Mouse (Mus musculus): ENCODE results near the gene Carm1. TPM values are rescaled to one million over a fixed set of nuclear protein-coding genes. Genes with fewer than 3 reads are reported as not detected.

The Carm1 gene
- 48.1 TPM for polyA plus RNA-seq (2012; fragmentation: generic; extraction: Trizol)

DNA sequence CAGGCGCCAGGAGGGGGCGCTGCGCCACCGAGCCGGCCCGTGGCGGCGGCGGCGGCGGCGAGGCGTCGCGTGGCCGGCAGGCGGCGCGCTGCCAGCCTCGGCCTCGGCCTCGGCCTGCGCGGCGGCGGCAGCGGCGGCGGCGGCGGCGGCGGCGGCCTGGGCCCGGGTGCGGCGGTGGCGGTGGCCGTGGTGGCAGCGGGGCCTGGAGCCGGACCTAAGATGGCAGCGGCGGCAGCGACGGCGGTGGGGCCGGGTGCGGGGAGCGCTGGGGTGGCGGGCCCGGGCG is at the start of gene Carm1:
Gene Carm1, plus strand, starts transcription at position 106 of the 286 bp plus-strand sequence.
- Histone ChIP-seq H3K4me2 (ENCODE audit: low read depth) (peak within 1 kb of the TSS; percentile 90), H3K36me3 (ENCODE audit: control insufficient read depth, insufficient read depth) (no peaks in the 10 kb centered on the region), H3ac (ENCODE audit: control insufficient read depth, insufficient read length) (peak within 1 kb of the TSS; percentile 80), H3K27me3 (ENCODE audit: control insufficient read depth, insufficient read depth, insufficient read length) (no peaks in the 10 kb centered on the region), H3K79me2 (ENCODE audit: control insufficient read depth, insufficient read depth) (peaks cover 42% of the 10 kb centered on the region), H3K4me3 (peak within 1 kb of the TSS; percentile 81)
- TF ChIP-seq MYOD1 (IDR thresholded peaks at IDR 0.05; ENCODE audit: control insufficient read depth in 1 of 3, insufficient read length in 2 of 3, low read depth in 2 of 3) (no peak), POLR2AphosphoS2 (IDR thresholded peaks at IDR 0.05; ENCODE audit: insufficient read length, low read depth) (no peak), REST (IDR thresholded peaks at IDR 0.05; ENCODE audit: insufficient read depth, insufficient read length) (no peak), CEBPB (IDR thresholded peaks at IDR 0.05; ENCODE audit: insufficient read depth, poor library complexity, severe bottlenecking) (no peak), USF1 (IDR thresholded peaks at IDR 0.05; ENCODE audit: low read depth) (no peak), E2F4 (IDR thresholded peaks at IDR 0.05; ENCODE audit: insufficient read depth) (no peak), MAX (IDR thresholded peaks at IDR 0.05; ENCODE audit: low read depth) (no peak), TCF12 (IDR thresholded peaks at IDR 0.05; ENCODE audit: insufficient read depth, poor library complexity, severe bottlenecking) (no peak), POLR2A (IDR thresholded peaks at IDR 0.05; ENCODE audit: insufficient read length, low read depth) (no peak), SRF (IDR thresholded peaks at IDR 0.05; ENCODE audit: control insufficient read depth, insufficient read length, low read depth) (no peak), MYOG (IDR thresholded peaks at IDR 0.05; ENCODE audit: control insufficient read depth in 1 of 3, insufficient read depth in 1 of 3, insufficient read length in 2 of 3, low read depth in 2 of 3) (no peak), TCF3 (IDR thresholded peaks at IDR 0.05; ENCODE audit: insufficient read length, low read depth) (no peak)

DNA sequence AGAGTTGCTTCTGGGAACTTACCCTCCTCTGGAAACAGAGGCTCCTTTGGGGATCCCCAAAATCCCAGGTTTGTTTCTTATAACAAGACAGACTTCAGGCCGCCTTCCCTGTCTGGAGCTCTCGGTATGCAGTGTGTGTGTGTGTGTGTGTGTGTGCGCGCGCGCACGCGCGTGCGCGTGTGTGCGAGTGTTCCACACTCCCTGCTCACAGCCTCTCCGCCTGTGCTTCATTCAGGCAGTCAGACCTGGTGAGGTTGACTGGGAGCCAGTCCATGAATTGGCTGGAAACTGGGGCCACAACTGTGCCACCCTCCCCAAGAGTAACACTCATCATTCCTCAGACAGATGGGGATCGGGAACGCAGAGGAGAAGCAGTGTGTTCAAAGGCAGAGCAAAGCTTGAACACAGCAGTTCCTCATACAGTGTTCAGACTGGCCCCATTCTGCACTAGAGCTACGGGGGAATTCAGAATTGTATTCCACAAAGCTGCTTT is 49.6 kb upstream of the Carm1 start:
- no peaks in the 10 kb centered on the region for H3K79me2 ChIP-seq (ENCODE audit: control insufficient read depth, insufficient read depth)
- peaks cover 18% of the 10 kb centered on the region for H3K36me3 ChIP-seq (ENCODE audit: control insufficient read depth, insufficient read depth)
- peak overlapping the region; percentile 85 for H3K4me2 ChIP-seq (ENCODE audit: low read depth)
- no peak overlapping the region for H3ac ChIP-seq (ENCODE audit: control insufficient read depth, insufficient read length)
- no peaks in the 10 kb centered on the region for H3K27me3 ChIP-seq (ENCODE audit: control insufficient read depth, insufficient read depth, insufficient read length)
- no peak overlapping the region for H3K4me3 ChIP-seq
- TF ChIP-seq MAX (IDR thresholded peaks at IDR 0.05; ENCODE audit: low read depth) (no peak), CEBPB (IDR thresholded peaks at IDR 0.05; ENCODE audit: insufficient read depth, poor library complexity, severe bottlenecking) (no peak), TCF3 (IDR thresholded peaks at IDR 0.05; ENCODE audit: insufficient read length, low read depth) (no peak), MYOG (IDR thresholded peaks at IDR 0.05; ENCODE audit: control insufficient read depth in 1 of 3, insufficient read depth in 1 of 3, insufficient read length in 2 of 3, low read depth in 2 of 3) (no peak), E2F4 (IDR thresholded peaks at IDR 0.05; ENCODE audit: insufficient read depth) (no peak), POLR2A (IDR thresholded peaks at IDR 0.05; ENCODE audit: insufficient read length, low read depth) (peak; percentile 26)

DNA sequence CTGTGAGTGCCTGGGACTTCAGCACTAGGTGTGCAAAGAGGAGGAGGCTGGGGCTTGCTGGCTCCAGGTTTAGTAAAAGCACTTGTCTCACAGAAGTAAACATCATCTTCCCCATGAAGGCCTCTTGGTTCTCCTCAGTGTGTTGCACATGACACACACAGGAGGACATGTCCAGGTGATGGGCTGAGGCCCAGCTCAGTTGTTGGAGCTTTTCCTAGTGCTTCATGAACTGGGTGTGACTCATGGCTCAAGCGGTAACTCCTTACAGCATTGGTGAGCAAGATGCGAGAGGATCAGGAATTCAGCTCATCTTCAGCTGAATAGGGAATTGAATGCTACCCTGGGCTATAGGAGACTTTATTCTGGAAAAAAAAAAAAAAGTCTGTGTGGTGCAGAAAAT is 49.0 kb upstream of the Carm1 start:
- Histone ChIP-seq H3K36me3 (ENCODE audit: control insufficient read depth, insufficient read depth) (peaks cover 18% of the 10 kb centered on the region), H3K27me3 (ENCODE audit: control insufficient read depth, insufficient read depth, insufficient read length) (no peaks in the 10 kb centered on the region), H3ac (ENCODE audit: control insufficient read depth, insufficient read length) (no peak overlapping the region), H3K79me2 (ENCODE audit: control insufficient read depth, insufficient read depth) (no peaks in the 10 kb centered on the region), H3K4me3 (no peak overlapping the region), H3K4me2 (ENCODE audit: low read depth) (peak overlapping the region; percentile 85)
- TF ChIP-seq REST (IDR thresholded peaks at IDR 0.05; ENCODE audit: insufficient read depth, insufficient read length): no peak
- no peak for TF ChIP-seq SRF (IDR thresholded peaks at IDR 0.05; ENCODE audit: control insufficient read depth, insufficient read length, low read depth)
- no peak for TF ChIP-seq USF1 (IDR thresholded peaks at IDR 0.05; ENCODE audit: low read depth)
- no peak for TF ChIP-seq MAX (IDR thresholded peaks at IDR 0.05; ENCODE audit: low read depth)
- no peak for TF ChIP-seq POLR2AphosphoS2 (IDR thresholded peaks at IDR 0.05; ENCODE audit: insufficient read length, low read depth)
- no peak for TF ChIP-seq MYOG (IDR thresholded peaks at IDR 0.05; ENCODE audit: control insufficient read depth in 1 of 3, insufficient read depth in 1 of 3, insufficient read length in 2 of 3, low read depth in 2 of 3)
- no peak for TF ChIP-seq MYOD1 (IDR thresholded peaks at IDR 0.05; ENCODE audit: control insufficient read depth in 1 of 3, insufficient read length in 2 of 3, low read depth in 2 of 3)
- no peak for TF ChIP-seq CEBPB (IDR thresholded peaks at IDR 0.05; ENCODE audit: insufficient read depth, poor library complexity, severe bottlenecking)
- no peak for TF ChIP-seq TCF3 (IDR thresholded peaks at IDR 0.05; ENCODE audit: insufficient read length, low read depth)
- TF ChIP-seq TCF12 (IDR thresholded peaks at IDR 0.05; ENCODE audit: insufficient read depth, poor library complexity, severe bottlenecking): no peak

DNA sequence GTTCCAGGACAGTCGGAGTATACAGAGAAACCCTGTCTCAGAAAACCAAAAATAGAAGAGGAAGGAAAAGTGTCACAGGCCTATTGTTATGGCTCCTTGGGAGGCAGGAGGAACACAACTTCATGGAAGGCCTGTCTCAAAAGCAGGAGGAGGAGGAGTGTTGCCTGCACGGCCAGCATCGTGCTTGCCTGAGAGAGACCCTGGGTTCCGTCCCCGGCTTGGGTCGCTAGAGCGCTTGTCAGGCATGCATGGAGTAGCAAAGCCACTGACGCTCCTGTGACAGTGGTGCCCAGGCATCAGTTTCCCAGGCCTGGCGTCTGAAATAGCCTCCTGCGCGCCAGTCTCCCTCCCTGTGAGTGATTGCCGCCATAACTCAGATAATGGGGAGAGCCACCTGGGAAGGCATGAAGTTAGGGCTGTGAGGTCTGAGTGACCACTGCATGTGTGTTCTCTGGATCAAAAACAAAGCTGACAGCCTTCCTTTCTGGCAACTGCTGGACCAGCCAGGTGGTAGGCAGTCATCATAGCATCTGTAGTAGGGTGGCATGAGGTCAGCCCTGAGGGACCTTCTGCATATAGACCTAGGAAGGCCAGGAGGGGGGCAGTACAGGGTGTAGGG is 48.3 kb upstream of the Carm1 start:
- Histone ChIP-seq H3K27me3 (ENCODE audit: control insufficient read depth, insufficient read depth, insufficient read length) (no peaks in the 10 kb centered on the region), H3K4me3 (no peak overlapping the region), H3K79me2 (ENCODE audit: control insufficient read depth, insufficient read depth) (no peaks in the 10 kb centered on the region), H3ac (ENCODE audit: control insufficient read depth, insufficient read length) (no peak overlapping the region), H3K4me2 (ENCODE audit: low read depth) (no peak overlapping the region), H3K36me3 (ENCODE audit: control insufficient read depth, insufficient read depth) (peaks cover 18% of the 10 kb centered on the region)
- TF ChIP-seq POLR2AphosphoS2 (IDR thresholded peaks at IDR 0.05; ENCODE audit: insufficient read length, low read depth) (peak; percentile 53), SRF (IDR thresholded peaks at IDR 0.05; ENCODE audit: control insufficient read depth, insufficient read length, low read depth) (no peak)

DNA sequence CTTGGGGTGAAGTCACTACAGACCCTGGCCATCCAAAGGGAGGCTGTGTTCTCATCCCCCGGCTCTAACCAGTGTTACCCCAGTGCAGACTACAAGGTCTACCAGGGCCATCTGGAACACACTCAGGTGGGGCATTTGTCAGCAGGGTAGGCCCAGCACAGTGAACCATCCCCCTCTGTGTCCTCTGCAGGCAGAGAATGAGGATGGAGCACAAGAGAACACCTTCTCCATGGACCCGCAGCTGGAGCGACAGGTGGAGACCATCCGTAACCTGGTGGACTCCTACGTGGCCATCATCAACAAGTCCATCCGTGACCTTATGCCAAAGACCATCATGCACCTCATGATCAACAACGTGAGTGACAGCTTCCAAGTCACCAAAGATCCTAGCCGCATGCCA is 43.3 kb upstream of the Carm1 start:
- Histone ChIP-seq H3K4me3 (no peak overlapping the region), H3K79me2 (ENCODE audit: control insufficient read depth, insufficient read depth) (no peaks in the 10 kb centered on the region), H3K27me3 (ENCODE audit: control insufficient read depth, insufficient read depth, insufficient read length) (no peaks in the 10 kb centered on the region), H3K36me3 (ENCODE audit: control insufficient read depth, insufficient read depth) (peaks cover 12% of the 10 kb centered on the region), H3ac (ENCODE audit: control insufficient read depth, insufficient read length) (no peak overlapping the region), H3K4me2 (ENCODE audit: low read depth) (no peak overlapping the region)
- peak; percentile 47 for TF ChIP-seq POLR2AphosphoS2 (IDR thresholded peaks at IDR 0.05; ENCODE audit: insufficient read length, low read depth)
- no peak for TF ChIP-seq REST (IDR thresholded peaks at IDR 0.05; ENCODE audit: insufficient read depth, insufficient read length)
